Mouse (Mus musculus) brain, embryonic 14.5 days (tissue): ENCODE measurements around the gene Serinc5.

Source experiments
- CTCF ChIP-seq: fragments of 200-500 bp; IDR thresholded peaks from 2 replicates; pipeline ENCODE4 v1.5.1; 2012; ENCODE audit warnings: inconsistent platforms, mild to moderate bottlenecking, moderate library complexity, borderline replicate concordance; ENCODE audit not compliant: insufficient read depth, insufficient read length; ENCODE audit errors: extremely low read depth
- POLR2A ChIP-seq: fragments of 200-500 bp; IDR thresholded peaks from 2 replicates; pipeline ENCODE4 v1.6.1; 2012; ENCODE audit warnings: mild to moderate bottlenecking, inconsistent platforms, borderline replicate concordance; ENCODE audit not compliant: poor library complexity, insufficient read depth, insufficient read length, severe bottlenecking; ENCODE audit errors: extremely low read depth

- TF ChIP-seq CTCF = no peak
- TF ChIP-seq POLR2A = no peak
Observed at GRCm38 (mm10) chr13:92759096-92759495, 148.2 kb downstream of the Serinc5 start.
